Mouse (Mus musculus) megakaryocyte-erythroid progenitor cell, adult 5-6 weeks (primary cell): Measurements from ENCODE around the gene Ugt1a6b. TPM values are rescaled to one million over a fixed set of nuclear protein-coding genes. Genes with fewer than 3 reads are reported as not detected.
"Not testable (repeated sequence)": the region's sequence is repeated elsewhere in the genome, so short reads cannot be mapped to it uniquely, and the experiment has no call there.

Experiments used
- ATAC-seq: replicated peaks from 2 replicates; pipeline ENCODE4 v1.8.0; 2016; ENCODE audit warnings: mild to moderate bottlenecking, inconsistent platforms; ENCODE audit not compliant: severe bottlenecking, poor library complexity, low FRiP score, low TSS enrichment
- total RNA-seq, 2 experiments: library from RNA; stranded (forward) in 1 of 2; stranded (reverse) in 1 of 2; fragments of 200-1000, 215-1000 nt in 1 of 2; fragments of >200 nt in 1 of 2; fragmentation: Nextera tagmentation in 1 of 2; gene quantifications; 2 replicates each; pipeline ENCODE4 v1.2.3; 2014 to 2017

The Ugt1a6b gene
- total RNA-seq, 2 experiments from 2014 or later: 0.83 TPM; not detected in 1

DNA sequence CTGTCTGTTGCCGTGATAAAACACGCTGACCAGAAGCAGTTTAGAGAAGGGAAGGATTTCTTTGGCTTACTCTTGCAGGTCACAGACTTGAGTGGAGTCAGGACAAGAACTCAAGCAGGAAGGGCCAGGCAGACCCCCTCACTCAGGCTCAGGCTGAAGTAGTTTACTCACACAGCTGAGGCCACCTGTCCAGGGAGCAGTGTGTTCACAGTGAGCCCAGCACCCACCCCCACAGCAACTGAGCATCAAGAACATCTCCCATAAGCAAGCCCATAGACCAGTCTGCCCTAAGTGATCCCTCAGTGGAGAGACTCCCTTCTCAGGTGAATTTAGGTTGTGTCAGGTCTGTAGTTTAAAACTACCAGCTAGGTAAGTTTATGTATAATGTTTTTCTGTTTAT lies 6.6 kb downstream of the Ugt1a6b start:
- not testable (repeated sequence) for ATAC-seq

DNA sequence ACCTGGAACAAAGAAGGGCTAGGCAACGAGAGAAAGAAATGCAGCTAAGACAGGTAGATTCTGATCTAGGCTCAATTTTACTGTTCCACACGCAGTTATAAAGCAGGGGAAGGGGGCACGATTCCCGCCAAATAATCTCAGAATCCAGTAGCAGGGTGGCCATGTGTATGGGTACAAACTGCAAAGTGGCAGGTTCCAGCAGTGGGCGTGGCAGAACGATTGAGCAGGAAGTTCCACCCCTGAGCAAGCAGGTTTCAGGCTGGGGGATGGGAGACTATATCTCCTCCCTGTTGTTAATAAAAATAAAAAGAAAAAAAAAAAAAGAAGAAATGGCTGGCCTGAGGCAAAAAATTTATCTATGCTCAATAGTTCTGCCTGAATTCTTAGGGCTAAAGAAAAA lies 9.7 kb downstream of the Ugt1a6b start:
- ATAC-seq: not testable (repeated sequence)

DNA sequence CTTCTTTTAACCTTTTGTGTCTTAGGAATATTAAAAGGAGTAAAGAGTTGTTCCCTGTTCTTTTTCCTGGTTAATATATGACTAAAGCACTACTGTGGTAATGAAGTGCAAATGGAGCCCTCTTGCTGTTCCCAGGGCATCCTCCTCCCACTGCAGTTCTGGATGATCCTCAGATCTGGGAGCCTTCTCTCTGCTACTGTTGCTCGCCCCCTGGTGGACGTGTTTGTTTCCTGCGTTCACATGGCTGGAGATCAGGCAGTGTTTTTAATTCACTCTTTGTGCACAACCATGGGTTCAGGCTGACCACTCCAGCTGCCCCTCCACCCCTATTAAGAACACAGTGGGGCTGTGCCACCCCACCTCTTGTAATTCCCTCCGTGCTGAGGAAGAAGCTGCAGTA lies 17.5 kb downstream of the Ugt1a6b start:
- peak; percentile 81 for ATAC-seq

- ATAC-seq: peak; percentile 50; the same call in 1 of the 2 replicates
Observed at GRCm38 (mm10) chr1:88121521-88121920, 18.5 kb downstream of the Ugt1a6b start.

GRCm38 (mm10) chr1:88125827-88126360 lies 22.8 kb downstream of the Ugt1a6b start:
- ATAC-seq: 0 out of 2 replicates have a peak, but pooled peaks have one; percentile 55

DNA sequence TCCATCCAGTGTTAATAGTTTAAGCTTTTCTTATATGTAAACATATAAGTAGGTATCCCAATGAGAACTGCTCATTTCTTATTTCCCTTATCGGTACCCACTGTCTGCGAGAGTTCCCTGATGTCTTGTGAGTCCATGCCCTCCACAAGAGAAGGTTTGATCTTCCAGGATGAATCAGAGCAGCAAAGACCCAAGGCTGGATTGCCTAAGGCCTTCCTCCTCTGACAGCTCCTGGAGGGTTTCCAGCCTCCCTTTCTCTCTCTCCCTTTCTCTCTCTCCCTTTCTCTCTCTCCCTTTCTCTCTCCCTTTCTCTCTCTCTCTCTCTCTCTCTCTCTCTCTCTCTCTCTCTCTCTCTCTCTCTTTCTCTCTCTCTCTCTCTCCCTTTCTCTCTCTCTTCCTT lies 26.0 kb downstream of the Ugt1a6b start:
- ATAC-seq: not testable (repeated sequence)

DNA sequence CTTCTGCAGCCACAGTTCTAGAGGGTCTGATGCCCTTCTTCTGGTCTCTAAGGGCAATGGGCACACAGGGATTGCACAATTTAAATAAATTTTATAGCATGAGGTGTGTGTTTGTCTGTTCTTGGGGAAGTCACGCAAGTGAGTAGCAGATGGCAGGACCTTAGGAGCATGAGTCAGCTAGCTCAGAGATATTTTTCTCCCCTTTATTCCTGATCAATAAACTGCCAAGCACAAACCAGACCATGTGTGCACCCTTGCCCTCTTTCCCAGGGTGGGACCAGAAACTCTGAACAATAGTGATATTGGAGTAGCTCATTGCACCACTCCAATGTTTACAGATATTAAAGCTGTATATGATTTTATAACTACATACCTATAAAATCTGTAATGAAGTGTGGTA lies 27.2 kb downstream of the Ugt1a6b start:
- not testable (repeated sequence) for ATAC-seq

DNA sequence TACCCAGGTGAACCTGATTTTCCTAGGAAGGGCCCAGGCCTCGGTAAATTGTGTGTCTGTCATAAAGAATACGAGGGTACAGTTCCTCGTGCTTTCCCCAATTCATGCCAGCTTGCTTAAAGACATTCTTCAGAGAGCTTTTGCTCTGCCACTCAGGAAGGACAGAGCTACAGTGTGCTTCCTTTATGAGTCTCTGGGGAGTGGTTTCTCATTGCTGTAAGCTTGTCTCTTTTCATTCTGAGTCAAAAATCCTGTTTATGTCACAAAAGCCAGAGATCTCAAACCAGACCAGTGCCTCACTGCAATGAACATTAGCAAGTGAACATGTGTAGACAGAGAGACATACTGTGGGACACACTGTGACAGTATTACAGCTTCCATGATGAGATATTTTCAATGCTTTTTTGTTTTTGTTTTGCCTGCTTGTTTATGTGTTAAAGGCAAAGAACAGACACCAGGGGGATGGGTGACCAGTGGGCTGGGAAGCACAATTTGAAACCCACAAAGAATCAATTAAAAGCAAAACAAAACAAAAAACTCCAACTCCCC lies 30.9 kb downstream of the Ugt1a6b start:
- ATAC-seq: no peak

GRCm38 (mm10) chr1:88134457-88135011 lies 31.5 kb downstream of the Ugt1a6b start, which contains the start of gene Ugt1a6a:
Gene Ugt1a6a, plus strand, starts transcription at chr1:88134809.
- peak; percentile 60 for ATAC-seq

DNA sequence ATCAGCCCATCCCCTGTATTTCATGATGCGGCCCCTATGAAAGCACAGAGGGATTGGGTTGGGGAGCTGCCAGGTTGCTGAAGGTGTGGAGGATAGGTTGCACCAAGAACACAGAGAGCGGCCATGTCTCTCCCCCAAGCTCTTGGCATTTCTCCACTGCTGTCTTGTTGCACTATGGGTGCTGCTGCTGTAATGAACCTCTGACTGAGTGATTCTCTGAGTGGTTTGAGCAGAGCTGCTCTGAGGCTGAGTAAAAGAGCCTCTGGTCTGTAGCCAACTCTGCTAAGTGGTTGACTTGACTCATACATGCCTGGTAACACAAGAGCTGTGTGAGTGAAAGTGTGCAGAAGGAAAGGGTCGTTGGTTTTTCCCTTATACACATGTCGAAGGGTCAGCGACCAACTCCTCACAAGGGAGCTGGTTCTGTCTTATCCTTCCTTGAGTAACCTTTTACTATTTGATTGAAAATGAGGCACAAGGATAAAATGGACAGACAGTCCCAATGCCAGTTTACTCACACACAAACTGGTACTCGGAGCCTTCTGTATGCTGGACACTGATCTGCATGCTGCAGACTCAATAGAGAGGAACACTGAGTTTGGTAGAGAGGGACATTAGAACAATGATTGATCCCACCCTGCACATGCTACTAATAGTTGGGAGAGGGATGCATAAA lies 32.3 kb downstream of the Ugt1a6b start:
- ATAC-seq: peak; percentile 50

GRCm38 (mm10) chr1:88136646-88137045 lies 33.6 kb downstream of the Ugt1a6b start:
- no peak for ATAC-seq

- ATAC-seq: no peak
Observed at GRCm38 (mm10) chr1:88137264-88137663, 34.2 kb downstream of the Ugt1a6b start.

GRCm38 (mm10) chr1:88138145-88138544 lies 35.1 kb downstream of the Ugt1a6b start:
- ATAC-seq: no peak

DNA sequence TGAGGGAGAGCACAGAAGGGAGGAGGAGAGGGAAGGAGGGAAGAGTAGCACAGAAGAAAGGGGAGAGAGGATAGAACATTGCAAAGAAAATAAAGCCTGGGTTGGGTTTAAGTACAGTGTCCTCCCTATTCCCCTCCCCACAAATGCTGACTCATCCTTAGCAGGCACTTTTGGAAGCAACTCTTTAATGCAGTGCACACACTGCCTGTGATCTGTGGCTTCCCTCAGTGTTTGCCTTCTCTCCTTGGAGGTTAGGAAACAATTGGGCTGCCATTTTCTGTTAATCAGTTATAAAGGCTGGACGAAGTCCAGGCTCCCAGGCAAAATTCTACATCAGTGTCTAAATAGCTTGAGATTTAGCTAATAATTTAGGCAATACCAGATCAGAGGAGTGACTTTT lies 37.4 kb downstream of the Ugt1a6b start:
- ATAC-seq: peak; percentile 67; the same call in 1 of the 2 replicates

- ATAC-seq: peak; percentile 77
Observed at GRCm38 (mm10) chr1:88143966-88144675, 41.1 kb downstream of the Ugt1a6b start.

GRCm38 (mm10) chr1:88145278-88145677 lies 42.2 kb downstream of the Ugt1a6b start:
- peak; percentile 48; the same call in 1 of the 2 replicates for ATAC-seq

- peak; percentile 79 for ATAC-seq
Observed at GRCm38 (mm10) chr1:88150133-88150532, 47.1 kb downstream of the Ugt1a6b start.

- no peak for ATAC-seq
Observed at GRCm38 (mm10) chr1:88158430-88158829, 55.4 kb downstream of the Ugt1a6b start.

- no peak for ATAC-seq
Observed at GRCm38 (mm10) chr1:88165711-88166110, 62.7 kb downstream of the Ugt1a6b start, which contains the start of gene Ugt1a5. Gene Ugt1a5, plus strand, starts transcription at chr1:88166012.

- not testable (repeated sequence) for ATAC-seq
Observed at GRCm38 (mm10) chr1:88172190-88172589, 69.1 kb downstream of the Ugt1a6b start.
